Mouse (Mus musculus): ENCODE data around the gene Cyp2b9. TPM values are rescaled to one million over a fixed set of nuclear protein-coding genes. Genes with fewer than 3 reads are reported as not detected.
"Not testable (repeated sequence)": the region's sequence is repeated elsewhere in the genome, so short reads cannot be mapped to it uniquely, and the experiment has no call there.

The Cyp2b9 gene
- polyA plus RNA-seq (2015; fragmentation: Nextera tagmentation; extraction: Ambion mirVana): 0.60 and 0.78 TPM in 2 replicates

GRCm38 (mm10) chr7:26173111-26173510 lies at the start of gene Cyp2b9:
TSS of gene Cyp2b9 (plus strand) at chr7:26173411.
- ATAC-seq (ENCODE audit: insufficient read depth): not testable (repeated sequence)

GRCm38 (mm10) chr7:26139623-26140022 lies 33.6 kb upstream of the Cyp2b9 start:
- not testable (repeated sequence) for H3K36me3 ChIP-seq (replicated peaks); H3K9me3 ChIP-seq (replicated peaks); H3K9ac ChIP-seq; H3K27me3 ChIP-seq; H3K4me3 ChIP-seq (replicated peaks); H3K27ac ChIP-seq (replicated peaks); H3K4me1 ChIP-seq (replicated peaks); H3K4me2 ChIP-seq
- no CpG with 5 or more reads among the region's 2 CpGs for WGBS (ENCODE audit: insufficient replicate concordance)
- peak; percentile 76 for ATAC-seq (ENCODE audit: insufficient read depth)

More at GRCm38 (mm10) chr7:26173111-26173510, at the start of gene Cyp2b9:
- H3K9ac ChIP-seq; H3K4me3 ChIP-seq (replicated peaks); H3K4me2 ChIP-seq; H3K36me3 ChIP-seq (replicated peaks); H3K27me3 ChIP-seq; H3K4me1 ChIP-seq (replicated peaks); H3K9me3 ChIP-seq (replicated peaks); H3K27ac ChIP-seq (replicated peaks): not testable (repeated sequence)
- 53% methylated on average over 2 of the region's 3 CpGs for WGBS (ENCODE audit: insufficient replicate concordance)

- H3K36me3 ChIP-seq (replicated peaks); H3K27ac ChIP-seq (replicated peaks); H3K9ac ChIP-seq; H3K4me1 ChIP-seq (replicated peaks); H3K27me3 ChIP-seq; H3K4me2 ChIP-seq; H3K4me3 ChIP-seq (replicated peaks); H3K9me3 ChIP-seq (replicated peaks): not testable (repeated sequence)
- 20% methylated on average over 1 of the region's 3 CpGs for WGBS (ENCODE audit: insufficient replicate concordance)
- ATAC-seq (ENCODE audit: insufficient read depth): 0 out of 2 replicates have a peak, but pooled peaks have one; percentile 32
Measured at GRCm38 (mm10) chr7:26143657-26144056, 29.6 kb upstream of the Cyp2b9 start.

GRCm38 (mm10) chr7:26168765-26169536 lies 4.3 kb upstream of the Cyp2b9 start:
- H3K36me3 ChIP-seq (replicated peaks): not testable (repeated sequence)

GRCm38 (mm10) chr7:26201083-26201482 lies 27.9 kb downstream of the Cyp2b9 start:
- Histone ChIP-seq H3K27me3 (no peaks in the 10 kb centered on the region), H3K9ac (no peak overlapping the region)
- 21% methylated on average over 2 of the region's 2 CpGs for WGBS (ENCODE audit: insufficient replicate concordance)

More at GRCm38 (mm10) chr7:26168765-26169536, 4.3 kb upstream of the Cyp2b9 start:
- H3K27ac ChIP-seq (replicated peaks); H3K4me2 ChIP-seq; H3K27me3 ChIP-seq; H3K4me3 ChIP-seq (replicated peaks); H3K9ac ChIP-seq; H3K9me3 ChIP-seq (replicated peaks); H3K4me1 ChIP-seq (replicated peaks): not testable (repeated sequence)
- ATAC-seq (ENCODE audit: insufficient read depth): peak; percentile 49
- WGBS (ENCODE audit: insufficient replicate concordance): 49% methylated on average over 3 of the region's 3 CpGs

GRCm38 (mm10) chr7:26260034-26260433 lies 86.8 kb downstream of the Cyp2b9 start, which contains the start of gene Vmn1r184:
TSS of gene Vmn1r184 (plus strand) at chr7:26260334.
- H3K27ac ChIP-seq (replicated peaks); H3K9me3 ChIP-seq (replicated peaks); H3K36me3 ChIP-seq (replicated peaks); H3K4me2 ChIP-seq; H3K4me3 ChIP-seq (replicated peaks); H3K9ac ChIP-seq; H3K27me3 ChIP-seq; ATAC-seq (ENCODE audit: insufficient read depth); H3K4me1 ChIP-seq (replicated peaks): not testable (repeated sequence)
- WGBS (ENCODE audit: insufficient replicate concordance): 44% methylated on average over 1 of the region's 1 CpGs

More at GRCm38 (mm10) chr7:26201083-26201482, 27.9 kb downstream of the Cyp2b9 start:
- Histone ChIP-seq H3K27ac (replicated peaks) (no peak overlapping the region), H3K4me3 (replicated peaks) (no peak overlapping the region), H3K36me3 (replicated peaks) (no peaks in the 10 kb centered on the region), H3K9me3 (replicated peaks) (no peaks in the 10 kb centered on the region), H3K4me2 (no peak overlapping the region), H3K4me1 (replicated peaks) (no peaks in the 10 kb centered on the region)
- ATAC-seq (ENCODE audit: insufficient read depth): no peak

Other genes starting within 250 kb of the Cyp2b9 start
- gene Cyp2b13, start 111.9 kb upstream of the Cyp2b9 start, polyA plus RNA-seq (2015; fragmentation: Nextera tagmentation; extraction: Ambion mirVana): 0.20 and 0.24 TPM in 2 replicates
- gene Vmn1r184, start 86.9 kb downstream of the Cyp2b9 start, polyA plus RNA-seq (2015; fragmentation: Nextera tagmentation; extraction: Ambion mirVana): not detected in 2 replicates
- 0.60 and 0.98 TPM in 2 replicates for gene Cyp2a4, start 133.8 kb downstream of the Cyp2b9 start, polyA plus RNA-seq (2015; fragmentation: Nextera tagmentation; extraction: Ambion mirVana)
- gene Nlrp9c, start 230.3 kb downstream of the Cyp2b9 start, polyA plus RNA-seq (2015; fragmentation: Nextera tagmentation; extraction: Ambion mirVana): not detected in 2 replicates

All from liver, embryonic 15.5 days (tissue).